Mouse (Mus musculus) spleen, adult 18-20 months (tissue): ENCODE data around the gene Gm20696.
A peak's percentile ranks its signal among the peaks of the same experiment; 100 is the strongest.

Source experiments
- DNase-seq, 2 experiments: peaks; one replicate each; pipeline ENCODE4 v3.0.0; 2022; ENCODE audit warnings: mixed read lengths in 2 of 2

Gm20696 gene

DNA sequence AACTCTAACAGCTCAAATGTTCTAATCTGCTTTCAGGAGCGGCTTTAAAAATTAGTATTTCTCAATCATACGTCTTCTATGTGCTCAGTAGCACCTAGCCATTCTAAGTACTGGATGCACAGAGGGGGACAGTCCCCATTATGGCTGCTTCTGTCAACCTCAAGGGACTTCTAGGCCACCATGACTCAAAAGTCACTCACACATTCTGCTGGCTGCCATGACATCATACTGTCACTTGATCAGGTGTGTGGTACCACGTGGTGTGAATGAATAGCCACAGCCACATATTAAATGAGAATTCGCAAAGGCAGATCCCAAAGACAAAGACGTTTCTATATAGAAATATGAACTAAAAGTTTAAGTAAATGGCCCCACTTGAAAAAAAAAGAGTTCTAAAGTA, 391.9 kb downstream of the Gm20696 start:
- no peak for DNase-seq

DNA sequence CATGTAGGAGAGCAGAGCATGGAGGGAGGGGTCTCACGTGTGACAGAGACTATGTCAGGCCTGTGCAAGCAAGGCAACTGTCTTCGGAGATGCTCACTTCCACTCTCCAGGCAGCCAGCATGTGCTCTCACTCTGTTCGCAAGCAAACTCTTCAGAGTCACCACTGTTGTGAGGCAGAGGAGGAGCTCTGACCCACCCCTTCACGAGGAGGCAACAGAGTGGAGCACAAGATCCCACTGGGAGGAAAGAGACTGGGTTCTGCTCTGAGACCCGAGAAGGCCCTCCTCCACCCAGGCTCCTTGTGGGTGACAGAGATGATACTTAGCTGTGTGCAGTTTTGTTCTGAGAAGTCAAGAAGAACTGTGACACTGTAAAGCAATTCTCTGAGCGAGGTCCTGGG, 392.4 kb downstream of the Gm20696 start:
- no peak for DNase-seq

DNA sequence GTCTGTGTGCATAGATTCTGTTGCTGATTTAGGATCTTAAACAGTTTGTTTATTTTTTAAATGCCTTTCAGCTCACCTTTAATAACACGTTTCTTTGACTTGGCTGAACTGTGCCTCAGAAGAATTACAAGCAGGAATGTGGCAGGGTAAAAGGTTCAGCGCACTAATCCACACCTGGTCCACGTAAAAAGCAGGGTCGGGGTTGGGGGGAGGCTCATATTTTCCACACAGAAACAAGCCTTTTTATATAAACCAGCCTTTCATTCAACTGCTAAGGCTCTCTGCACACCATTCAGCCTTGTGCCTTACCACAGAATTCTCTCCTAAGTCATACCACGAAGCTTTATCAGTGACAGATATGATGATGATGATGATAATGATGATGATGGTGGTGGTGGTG, 393.4 kb downstream of the Gm20696 start:
- DNase-seq: no peak

DNA sequence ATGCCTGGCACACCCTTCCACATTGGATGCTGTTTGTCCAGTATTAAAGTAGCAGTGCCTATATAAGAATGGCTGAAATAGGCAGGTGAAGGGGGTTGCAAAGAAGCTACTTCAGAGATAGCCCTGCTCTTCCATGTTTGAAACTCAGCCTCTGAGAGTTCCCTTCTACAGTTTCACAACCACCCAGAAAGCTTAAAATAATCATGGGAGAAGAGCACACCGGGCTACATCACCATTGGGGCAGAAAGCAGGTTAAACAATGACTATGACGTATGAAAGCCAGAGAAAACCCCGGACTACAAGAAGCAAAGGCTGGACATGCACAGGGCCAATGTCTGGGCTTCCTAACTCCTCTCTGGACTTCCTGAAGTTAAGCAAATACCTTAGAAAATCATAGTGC, 394.4 kb downstream of the Gm20696 start:
- no peak for DNase-seq

DNA sequence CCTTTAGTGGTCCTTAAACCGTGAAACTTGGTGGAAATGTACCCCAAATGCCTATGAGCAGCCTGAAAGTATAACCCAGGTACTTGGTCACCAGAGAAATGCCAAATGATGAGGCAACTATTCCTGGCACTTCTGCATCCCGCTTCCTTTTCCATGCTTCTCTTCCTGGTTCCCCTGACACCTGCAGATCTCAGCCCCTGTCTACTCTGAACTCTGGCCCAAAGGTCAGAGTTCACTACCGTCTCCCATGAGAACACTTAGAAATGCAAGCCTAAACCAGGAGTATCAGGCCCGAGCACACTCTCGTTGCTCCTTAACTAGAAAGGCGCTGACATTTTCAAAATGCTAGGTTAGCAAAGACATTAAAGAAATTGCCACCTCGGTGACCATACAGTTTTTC, 394.9 kb downstream of the Gm20696 start:
- DNase-seq: no peak

DNA sequence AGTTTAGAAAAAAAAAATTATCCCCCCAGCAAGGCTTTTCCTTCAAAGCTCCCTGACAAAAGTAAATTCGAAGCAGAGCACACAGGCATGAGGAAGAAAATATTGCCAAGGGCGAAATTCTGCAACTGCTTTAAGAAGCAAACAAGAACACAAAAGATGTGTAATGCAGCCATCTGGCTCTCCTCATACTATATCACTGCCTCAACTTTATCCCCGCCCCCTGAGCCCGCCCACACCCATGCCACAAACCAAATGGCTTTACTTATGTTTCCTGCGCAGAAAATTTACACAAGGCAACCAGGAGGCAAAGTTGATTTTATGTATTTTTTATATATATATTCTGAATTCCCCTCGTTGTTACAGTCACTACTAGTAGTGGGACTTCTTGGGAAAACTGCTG, 396.7 kb downstream of the Gm20696 start:
- DNase-seq: no peak

DNA sequence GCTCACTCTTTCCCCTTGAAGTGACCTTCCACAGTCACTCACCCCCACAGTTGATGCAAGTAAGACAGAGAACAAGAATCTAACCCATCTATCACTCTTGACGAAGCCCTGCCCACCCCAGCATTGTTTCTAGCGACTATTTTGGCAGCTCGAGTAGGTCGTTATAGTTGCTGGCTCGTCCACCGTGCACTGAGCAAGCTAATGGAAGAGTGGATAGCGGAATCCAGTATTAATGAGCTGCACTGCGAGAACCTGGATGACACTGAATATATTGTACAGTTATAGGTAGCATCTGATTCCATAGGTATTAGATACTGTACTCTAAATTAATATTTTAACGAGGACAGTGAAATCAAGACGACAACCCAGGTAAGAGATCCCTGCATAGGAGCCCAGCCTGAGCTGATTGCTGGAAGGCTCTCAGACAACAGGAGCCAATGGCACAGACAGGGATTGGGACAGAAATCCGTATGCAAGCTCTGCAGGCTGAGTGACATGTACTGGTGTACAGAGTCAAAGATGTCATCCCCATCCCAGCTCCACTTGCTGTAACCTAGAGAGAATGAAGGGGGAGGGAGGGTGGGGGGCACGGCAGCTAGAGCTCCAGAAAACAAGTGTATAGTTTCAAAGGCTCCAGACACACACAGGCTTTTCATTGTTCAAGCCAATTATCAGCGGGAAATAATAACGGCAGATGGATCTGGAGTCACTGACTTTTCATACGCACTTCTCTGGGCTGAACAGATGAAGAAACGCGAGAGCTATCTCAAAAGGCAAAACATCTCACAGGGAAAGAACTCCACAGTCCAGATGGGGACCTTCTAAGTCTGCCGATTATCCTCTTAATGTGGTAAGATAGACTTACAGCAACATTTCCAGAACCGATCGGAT, 398.2 kb downstream of the Gm20696 start:
- DNase-seq: no peak

DNA sequence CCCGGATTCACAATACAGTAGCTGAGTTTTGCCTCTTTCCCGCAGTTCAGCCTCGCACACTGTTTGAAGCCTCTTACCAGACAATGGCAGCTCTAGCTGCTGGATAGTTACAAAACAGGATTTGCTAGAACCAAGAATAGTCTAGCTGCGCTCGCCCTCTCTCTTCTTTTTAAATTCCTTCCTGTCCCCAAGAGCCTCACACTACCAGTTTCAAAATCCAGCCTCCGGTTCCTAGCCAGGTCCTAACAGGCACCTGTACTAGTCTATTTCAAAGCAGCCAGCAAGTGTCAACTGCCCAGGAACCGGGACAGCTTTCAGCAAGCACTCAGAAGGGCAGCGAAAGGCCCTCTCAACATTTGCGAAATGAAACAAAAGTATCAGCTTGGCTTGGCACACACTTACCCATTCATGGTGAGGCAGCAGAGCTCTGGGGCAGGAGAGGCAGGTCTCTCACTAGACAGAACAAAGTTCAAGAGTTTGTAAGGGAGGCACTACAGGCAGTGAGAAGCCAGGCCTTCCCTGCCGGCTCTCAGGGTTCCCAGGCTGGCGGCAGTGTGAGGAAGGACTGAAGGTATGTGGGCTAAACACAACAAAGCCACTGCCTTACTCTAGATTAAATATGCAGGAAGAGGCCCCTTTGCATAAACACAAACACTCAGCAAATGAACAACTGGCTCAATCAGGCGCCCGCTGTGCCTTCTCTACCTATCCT, 400.5 kb downstream of the Gm20696 start:
- DNase-seq: peak; percentile 45 to 53

DNA sequence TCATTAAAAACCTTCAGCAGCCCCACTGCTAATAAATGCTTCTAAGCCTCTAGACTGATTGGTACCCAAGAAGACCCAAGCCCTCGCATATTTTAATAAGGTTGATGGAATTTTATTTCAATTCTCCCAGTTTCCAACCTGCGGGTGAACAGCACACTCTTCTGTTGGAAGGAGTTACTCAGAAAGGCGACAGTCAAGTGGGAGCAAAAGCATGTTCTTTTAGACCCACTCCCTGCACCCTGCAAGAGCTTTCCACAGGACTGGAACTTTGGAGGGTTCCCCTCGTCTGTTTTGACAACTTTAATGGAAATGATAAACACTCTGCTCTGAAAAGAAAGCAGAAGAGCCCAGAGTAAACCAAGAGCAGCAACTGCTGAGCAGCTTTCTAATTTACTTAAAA, 401.4 kb downstream of the Gm20696 start:
- DNase-seq: no peak

DNA sequence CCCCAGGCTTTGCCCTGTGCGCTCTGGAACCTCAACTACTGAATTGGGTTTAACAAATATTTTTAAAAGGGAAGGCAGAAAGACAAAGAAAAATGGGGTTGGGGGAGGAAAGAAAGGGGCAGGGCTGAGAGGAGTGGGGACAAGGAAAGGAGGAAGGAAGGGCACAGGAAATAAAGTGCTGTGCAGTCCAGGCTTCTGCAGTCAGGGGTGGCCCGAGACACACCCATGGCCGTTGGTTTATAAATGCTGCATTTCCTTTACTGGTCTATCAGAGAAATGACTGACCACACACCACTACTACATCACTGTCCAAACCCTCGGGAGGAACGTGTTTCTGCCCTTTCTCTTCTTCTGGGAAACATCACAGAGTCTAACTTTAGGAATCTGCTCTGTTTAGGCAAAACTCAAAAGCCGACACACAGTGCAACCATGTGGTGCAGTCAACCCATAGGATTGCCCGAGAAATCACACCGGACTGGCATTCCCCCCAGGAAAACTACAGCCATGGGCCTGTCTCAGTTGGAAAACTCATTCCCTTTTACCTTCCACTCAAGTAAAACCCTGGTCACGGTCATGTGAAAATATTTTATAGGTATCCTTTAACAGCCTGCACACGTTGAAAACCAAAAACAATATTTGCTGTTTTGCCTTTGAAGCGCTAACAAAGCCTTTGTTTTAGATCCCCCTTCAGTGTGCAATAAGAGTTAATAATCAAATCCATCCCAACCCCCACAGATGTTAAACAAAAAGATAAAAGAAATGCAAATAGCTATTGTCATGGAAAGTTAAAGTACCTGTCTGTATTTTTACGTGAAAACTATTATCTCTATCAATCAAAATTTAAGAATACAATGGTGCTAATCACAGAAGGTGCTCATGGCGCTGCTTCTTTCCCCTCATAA, 402.2 kb downstream of the Gm20696 start:
- peak in 1 of 2 experiments; percentile 33 for DNase-seq

DNA sequence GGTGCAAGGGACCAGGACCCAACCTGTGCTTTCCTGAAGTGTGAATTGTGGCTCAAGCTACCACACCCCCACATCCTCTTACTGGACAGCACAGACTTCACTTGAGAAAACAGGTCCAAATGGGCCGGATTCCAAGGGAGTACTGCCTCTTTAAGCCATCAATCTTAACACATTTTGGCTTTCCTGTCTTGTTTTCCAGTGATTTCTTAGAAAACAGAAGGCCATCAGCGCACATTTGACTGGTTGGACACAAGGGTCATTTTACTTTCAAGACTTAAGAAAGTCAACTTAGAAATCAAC, 402.8 kb downstream of the Gm20696 start:
- no peak for DNase-seq

DNA sequence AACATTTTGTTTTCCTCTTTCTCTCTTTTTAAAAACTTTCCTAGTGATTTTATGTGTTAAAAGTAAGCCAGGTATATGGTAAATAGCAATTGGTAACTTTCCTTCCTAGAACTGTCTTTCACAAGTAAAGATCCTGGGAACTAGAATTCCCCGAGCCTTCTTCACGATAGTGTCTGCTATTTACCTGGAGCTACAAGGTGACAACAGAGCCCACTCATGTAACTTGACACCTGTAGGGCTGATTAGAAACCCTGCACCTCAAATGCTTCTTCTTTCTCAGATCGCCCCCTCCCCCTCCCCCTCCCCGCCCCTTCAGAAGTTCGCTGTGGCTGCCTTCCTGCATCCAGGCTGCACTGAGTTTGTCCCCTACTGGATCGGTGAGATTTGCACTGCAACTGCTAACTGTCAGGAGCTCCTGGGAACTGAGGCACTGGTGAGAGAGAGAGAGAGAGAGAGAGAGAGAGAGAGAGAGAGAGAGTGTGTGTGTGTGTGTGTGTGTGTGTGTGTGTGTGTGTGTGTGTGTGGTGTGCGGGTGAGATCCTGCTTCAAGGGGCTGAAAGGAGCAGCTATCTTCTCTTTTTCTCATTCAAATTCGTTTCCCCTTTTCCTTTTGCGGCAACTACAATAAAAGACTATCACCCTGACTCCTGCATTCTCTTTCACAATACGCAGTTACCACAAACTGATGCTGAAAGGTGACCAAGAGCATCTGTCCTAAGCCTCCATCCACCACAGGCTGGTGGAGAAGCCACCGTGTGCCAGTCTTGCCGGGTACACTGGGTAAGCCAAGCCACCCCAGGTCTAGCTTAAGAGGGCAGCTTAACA, 403.3 kb downstream of the Gm20696 start:
- DNase-seq: peak in 1 of 2 experiments; percentile 21

DNA sequence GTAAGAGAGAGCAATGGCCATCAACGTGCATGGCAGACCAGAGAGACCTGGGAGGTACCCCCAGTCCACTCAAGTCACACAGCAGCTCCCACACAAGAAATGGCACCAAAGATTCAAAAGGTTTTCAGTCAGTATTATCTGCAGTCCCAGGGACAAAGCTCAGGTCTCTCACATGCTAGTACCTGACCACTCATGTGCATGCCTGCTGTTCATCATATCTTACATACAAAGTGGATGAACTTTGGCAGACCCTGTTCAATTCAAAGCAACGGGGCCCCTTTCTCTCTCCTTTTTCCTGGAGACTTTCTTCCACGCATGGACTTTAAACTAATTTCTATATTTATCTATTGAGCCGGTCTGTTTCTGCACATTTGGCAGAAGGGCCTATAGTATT, 404.9 kb downstream of the Gm20696 start:
- DNase-seq: no peak

DNA sequence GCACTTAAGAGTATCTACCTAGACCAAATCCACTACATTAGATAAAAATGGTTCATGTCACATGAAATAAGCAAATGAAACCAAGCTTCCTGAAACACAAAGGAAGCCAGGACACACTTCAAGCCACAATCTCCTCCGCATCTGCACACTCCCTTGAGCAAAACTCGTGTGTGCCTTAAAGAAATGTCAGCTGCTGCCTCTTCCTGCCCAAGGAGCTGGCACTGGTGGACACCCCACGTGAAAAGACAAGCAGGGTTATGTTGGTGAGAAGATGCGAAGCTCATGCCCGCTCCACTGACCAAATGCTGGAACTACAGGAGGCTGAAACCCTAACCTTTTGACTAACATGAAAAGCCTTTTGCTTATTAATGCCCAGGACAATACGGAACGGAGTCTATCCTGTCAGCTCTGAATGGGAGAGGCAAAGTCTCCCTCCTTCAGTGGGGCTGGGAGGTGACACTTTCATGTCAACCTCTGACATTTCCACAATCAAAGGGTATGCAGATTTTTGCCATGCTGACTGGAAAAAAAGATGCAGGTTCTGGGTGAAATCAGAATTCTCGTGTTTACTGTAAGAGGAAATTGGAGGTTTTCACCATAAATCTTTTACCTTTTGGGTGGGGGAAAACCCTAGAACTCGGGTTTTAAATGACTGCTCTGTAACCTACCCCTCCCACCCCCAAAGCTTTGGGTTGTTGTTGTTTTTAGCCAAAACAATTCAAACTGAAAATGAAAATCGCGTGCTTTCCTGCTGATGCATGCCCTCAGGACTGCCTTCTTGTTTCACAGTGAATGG, 405.5 kb downstream of the Gm20696 start:
- DNase-seq: peak in 1 of 2 experiments; percentile 31

DNA sequence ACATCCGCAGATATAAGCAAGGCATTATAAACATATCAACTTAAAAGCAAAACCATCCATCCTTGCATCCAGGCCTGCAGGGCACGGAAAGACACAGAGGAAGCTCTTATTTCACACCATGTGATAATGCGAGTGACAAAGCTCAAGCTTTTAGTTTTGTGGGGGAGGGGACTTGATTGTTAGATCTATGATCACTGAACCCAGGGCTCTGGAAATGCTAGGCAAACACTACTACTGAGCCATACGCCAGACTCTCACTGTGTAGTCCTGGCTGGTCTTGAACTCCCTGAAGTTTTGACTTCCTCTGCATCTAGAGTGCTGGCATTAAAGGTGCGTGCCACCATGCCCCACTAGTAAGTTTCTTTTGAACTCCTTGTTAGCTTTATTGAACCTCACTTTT, 408.3 kb downstream of the Gm20696 start:
- no peak for DNase-seq

DNA sequence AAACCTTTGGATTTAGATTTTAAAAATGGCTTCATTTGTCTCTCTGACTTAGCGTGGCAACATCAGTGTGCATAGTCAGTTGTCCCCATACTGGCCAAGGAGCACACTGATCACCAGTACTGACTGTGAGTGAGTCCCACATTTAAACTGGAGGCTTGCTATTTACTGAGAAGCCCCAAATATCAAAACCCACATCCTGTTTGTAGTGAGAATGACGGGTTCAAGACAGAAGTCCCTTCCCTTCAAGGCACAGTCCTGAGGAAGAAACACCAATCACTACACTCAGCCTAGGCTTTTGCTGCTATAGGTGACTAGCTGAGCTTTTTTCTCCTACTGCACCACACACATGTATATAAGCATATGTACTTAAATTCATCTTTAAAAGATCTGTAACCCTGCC, 408.9 kb downstream of the Gm20696 start:
- DNase-seq: no peak

DNA sequence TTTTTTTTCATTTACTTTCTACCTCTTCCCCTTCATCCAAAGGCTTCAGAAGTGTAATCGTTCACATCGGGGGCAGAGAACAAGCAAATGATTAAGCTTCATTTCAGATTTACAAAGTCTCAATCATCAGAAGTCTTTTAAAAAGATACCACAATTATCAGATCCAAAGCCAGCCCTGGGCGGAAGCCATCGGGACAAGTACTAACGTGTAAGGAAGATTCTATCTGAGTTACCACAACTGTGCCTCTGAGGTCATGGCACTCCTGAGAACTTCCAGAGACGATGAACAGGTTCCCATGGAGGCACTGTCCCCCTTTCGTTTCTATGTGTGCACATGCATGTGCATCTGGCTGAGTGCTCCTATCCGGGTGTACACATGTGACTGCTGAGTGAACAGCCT, 413.3 kb downstream of the Gm20696 start:
- no peak for DNase-seq

DNA sequence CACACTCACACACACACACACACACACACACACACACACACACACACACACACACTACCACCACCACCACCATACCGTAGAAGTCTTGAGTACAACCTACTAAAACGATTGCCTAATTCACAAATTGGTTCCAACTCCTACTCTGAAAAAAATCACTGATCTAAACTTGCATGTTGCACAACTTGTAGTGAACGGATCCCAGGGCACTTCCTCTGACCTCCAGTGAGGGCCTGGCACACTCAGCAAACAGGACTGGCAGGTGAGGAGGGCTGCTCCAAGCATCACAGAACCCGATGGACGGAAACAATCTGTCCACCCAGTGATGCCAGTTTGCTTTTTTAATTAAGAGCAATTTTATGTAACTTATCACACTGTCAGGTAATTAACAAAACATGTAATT, 413.8 kb downstream of the Gm20696 start:
- DNase-seq: no peak

DNA sequence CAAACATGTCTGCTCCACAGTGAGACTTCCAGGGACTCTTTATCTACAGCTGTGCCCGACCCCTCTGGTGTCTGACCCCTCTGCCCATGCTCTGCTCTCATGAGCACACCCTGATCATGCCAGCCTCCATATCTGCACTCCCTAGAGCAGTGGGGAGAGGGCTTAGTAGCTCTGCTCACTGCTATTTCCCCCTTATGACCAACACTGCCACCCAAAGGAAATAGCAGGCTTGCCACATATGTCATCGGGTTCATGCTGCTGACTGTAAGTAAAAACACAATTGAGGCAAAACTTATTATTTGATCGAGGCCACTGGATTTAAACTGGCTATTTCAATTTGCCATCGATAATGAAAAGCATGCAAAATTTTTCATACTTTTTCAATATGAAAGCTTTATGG, 414.7 kb downstream of the Gm20696 start:
- DNase-seq: no peak

DNA sequence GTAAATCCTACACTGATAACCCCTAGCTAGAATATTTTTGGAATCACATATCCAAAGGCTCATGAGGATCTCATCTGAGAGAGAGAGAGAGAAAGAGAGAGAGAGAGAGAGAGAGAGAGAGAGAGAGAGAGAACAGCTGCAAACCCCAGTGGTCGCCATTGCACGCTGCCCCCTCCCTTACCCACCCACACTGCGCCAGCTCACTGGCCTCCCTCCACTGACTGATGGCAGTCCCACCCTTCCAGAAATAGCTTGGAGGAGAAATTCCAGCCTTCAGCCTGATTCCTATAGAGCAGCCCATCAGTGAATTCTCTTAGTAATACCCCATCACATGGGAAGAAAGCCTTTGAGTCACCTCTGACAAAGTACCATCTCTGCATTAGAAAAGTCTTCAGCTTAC, 415.4 kb downstream of the Gm20696 start:
- DNase-seq: no peak

DNA sequence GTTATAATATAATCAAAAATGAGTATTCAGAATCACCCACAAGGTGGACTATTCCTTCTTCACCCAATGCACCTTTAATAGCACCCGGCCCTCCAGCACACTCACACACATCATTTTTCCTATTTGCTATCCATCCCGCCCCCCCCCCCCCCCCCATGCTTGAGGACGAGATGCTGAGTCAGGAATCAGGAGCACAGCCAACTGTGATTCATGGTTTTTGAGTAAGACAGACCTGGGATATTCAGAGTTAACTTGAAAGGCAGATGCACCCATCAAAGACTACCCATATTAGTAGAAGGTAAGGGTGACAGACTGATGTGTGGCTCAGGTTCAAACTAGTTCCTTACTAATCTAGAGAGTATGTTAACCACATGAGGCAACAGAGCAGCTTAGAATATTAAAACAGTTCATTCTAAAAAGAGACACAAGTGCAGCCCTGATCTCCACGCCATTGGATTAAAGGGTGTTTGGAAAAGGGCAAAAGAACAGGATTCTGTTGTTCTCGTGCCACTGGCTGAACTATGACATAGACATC, 417.0 kb downstream of the Gm20696 start:
- no peak for DNase-seq
